Mouse (Mus musculus) right cerebral cortex, adult 18-20 months (tissue): Measurements from ENCODE around the gene Olfr849.

Experiments used
- DNase-seq: peaks from one replicate; pipeline ENCODE4 v3.0.0; 2022; ENCODE audit warnings: mixed read lengths

The Olfr849 gene

DNA sequence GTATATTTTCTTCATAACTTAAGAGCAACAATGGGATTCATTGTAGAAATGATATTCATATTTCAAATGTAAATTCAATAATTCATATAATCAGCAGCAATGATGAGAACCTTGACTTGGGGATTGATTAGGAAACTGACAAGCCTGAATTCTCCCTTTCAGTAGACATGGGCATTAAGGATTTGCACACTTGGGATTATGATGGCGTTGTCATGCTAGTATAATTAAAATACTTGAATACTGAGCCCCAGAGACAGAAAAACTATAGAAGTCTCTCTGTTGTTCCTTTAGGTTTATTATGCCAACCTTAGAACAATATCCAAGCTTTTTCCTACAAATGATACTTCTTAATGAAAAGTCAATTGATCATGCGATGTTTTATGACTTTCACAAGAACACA lies at the start of gene Olfr849:
Gene Olfr849 (plus strand): TSS at position 301 of the 400 bp plus-strand sequence.
- DNase-seq: no peak

DNA sequence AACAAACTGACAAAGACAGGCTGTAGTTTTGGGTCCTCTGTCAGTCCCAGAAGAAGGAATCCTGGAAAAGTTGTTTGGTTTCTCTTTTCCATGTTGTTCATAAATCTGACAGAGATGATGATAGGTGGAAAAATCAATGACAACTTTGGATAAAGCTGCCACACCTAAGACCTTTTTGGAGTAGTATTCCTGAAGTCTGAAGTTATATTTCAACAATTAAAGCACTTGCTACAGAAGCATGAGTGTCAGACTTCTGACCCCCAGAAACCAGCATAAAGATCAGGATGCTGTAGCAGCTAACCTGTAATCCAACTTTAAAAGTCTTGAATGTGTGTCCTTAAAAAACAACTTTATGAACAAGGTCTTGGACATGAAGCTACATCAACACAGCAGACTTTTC lies 38.1 kb downstream of the Olfr849 start, which contains the start of gene Olfr850:
Gene Olfr850 (minus strand): TSS at position 101 of the 400 bp plus-strand sequence.
- DNase-seq: no peak

DNA sequence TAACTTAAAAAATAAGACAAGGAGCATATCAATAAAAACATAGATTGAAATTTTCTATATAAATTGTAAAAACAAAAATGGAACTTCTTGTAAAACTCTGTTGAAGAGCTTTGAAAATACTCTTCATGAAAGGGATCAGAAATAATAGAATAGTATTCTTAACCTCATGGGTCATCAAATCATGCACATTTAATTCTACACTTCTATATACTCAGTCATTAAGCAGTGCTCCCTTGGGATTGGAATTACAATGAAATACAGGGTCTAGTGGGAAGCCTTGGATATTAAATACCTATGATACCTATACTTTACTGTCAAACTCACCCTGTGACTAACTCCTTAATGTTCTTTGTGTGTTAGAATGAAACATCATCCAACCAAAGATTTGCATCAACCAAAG lies 52.9 kb downstream of the Olfr849 start, which contains the start of gene Olfr851:
Gene Olfr851 (plus strand): TSS at position 301 of the 400 bp plus-strand sequence.
- DNase-seq: no peak
